Mouse (Mus musculus): ENCODE measurements around the gene Gm10073.

- TF ChIP-seq CTCF (IDR thresholded peaks at IDR 0.05; ENCODE audit: control insufficient read depth, insufficient read depth, insufficient replicate concordance, low read depth, low read length) (no peak), POLR2A (IDR thresholded peaks at IDR 0.05; ENCODE audit: control insufficient read depth, low read depth, low read length) (no peak)
Observed at GRCm38 (mm10) chr8:106546746-106547145, 26.5 kb downstream of the Gm10073 start.

All from testis, adult 2 months (tissue).